Mouse (Mus musculus): ENCODE results near the gene Gm8127. TPM values are rescaled to one million over a fixed set of nuclear protein-coding genes. Genes with fewer than 3 reads are reported as not detected.
"Not testable (repeated sequence)": the region's sequence is repeated elsewhere in the genome, so short reads cannot be mapped to it uniquely, and the experiment has no call there.

The Gm8127 gene
- not detected for total RNA-seq (2021)
- long read RNA-seq: 0 reads

GRCm38 (mm10) chr14:43293503-43293902 is at the start of gene Gm8127:
TSS of gene Gm8127 (minus strand) at chr14:43293832.
- not testable (repeated sequence) for DNase-seq (ENCODE audit: low spot score in 2 of 2)

GRCm38 (mm10) chr14:43337646-43338045 is 44.0 kb upstream of the Gm8127 start:
- not testable (repeated sequence) for DNase-seq (ENCODE audit: low spot score in 2 of 2)

GRCm38 (mm10) chr14:43331362-43331880 is 37.8 kb upstream of the Gm8127 start:
- DNase-seq (ENCODE audit: low spot score in 2 of 2): not testable (repeated sequence)

GRCm38 (mm10) chr14:43328603-43329002 is 35.0 kb upstream of the Gm8127 start:
- not testable (repeated sequence) for DNase-seq (ENCODE audit: low spot score in 2 of 2)

GRCm38 (mm10) chr14:43319516-43319915 is 25.9 kb upstream of the Gm8127 start:
- not testable (repeated sequence) for DNase-seq (ENCODE audit: low spot score in 2 of 2)

- peak in 1 of 2 experiments; percentile 22 for DNase-seq (ENCODE audit: low spot score in 2 of 2)
Observed at GRCm38 (mm10) chr14:43278681-43279080, 15.0 kb downstream of the Gm8127 start.

GRCm38 (mm10) chr14:43278146-43278545 is 15.5 kb downstream of the Gm8127 start:
- peak in 1 of 2 experiments; percentile 17 for DNase-seq (ENCODE audit: low spot score in 2 of 2)

- DNase-seq (ENCODE audit: low spot score in 2 of 2): not testable (repeated sequence)
Observed at GRCm38 (mm10) chr14:43277468-43277867, 16.2 kb downstream of the Gm8127 start.

- DNase-seq (ENCODE audit: low spot score in 2 of 2): not testable (repeated sequence)
Observed at GRCm38 (mm10) chr14:43275752-43276151, 17.9 kb downstream of the Gm8127 start.

- peak in 1 of 2 experiments; percentile 36 for DNase-seq (ENCODE audit: low spot score in 2 of 2)
Observed at GRCm38 (mm10) chr14:43274986-43275511, 18.6 kb downstream of the Gm8127 start, which contains the start of gene Gm9732. TSS of gene Gm9732 (plus strand) at chr14:43275036.

GRCm38 (mm10) chr14:43273161-43273560 is 20.5 kb downstream of the Gm8127 start:
- DNase-seq (ENCODE audit: low spot score in 2 of 2): peak in 1 of 2 experiments; percentile 16

GRCm38 (mm10) chr14:43269211-43269610 is 24.4 kb downstream of the Gm8127 start:
- DNase-seq (ENCODE audit: low spot score in 2 of 2): not testable (repeated sequence)

- peak in 1 of 2 experiments; percentile 14 for DNase-seq (ENCODE audit: low spot score in 2 of 2)
Observed at GRCm38 (mm10) chr14:43268521-43269084, 25.0 kb downstream of the Gm8127 start.

- not testable (repeated sequence) for DNase-seq (ENCODE audit: low spot score in 2 of 2)
Observed at GRCm38 (mm10) chr14:43263421-43263820, 30.2 kb downstream of the Gm8127 start.

GRCm38 (mm10) chr14:43258349-43258748 is 35.3 kb downstream of the Gm8127 start, which contains the start of gene Gm8126:
TSS of gene Gm8126 (plus strand) at chr14:43258649.
- DNase-seq (ENCODE audit: low spot score in 2 of 2): not testable (repeated sequence)

- not testable (repeated sequence) for DNase-seq (ENCODE audit: low spot score in 2 of 2)
Observed at GRCm38 (mm10) chr14:43256511-43256910, 37.1 kb downstream of the Gm8127 start.

- DNase-seq (ENCODE audit: low spot score in 2 of 2): not testable (repeated sequence)
Observed at GRCm38 (mm10) chr14:43250549-43251253, 42.9 kb downstream of the Gm8127 start.

- DNase-seq (ENCODE audit: low spot score in 2 of 2): peak in 1 of 2 experiments; percentile 21
Observed at GRCm38 (mm10) chr14:43249611-43250170, 43.9 kb downstream of the Gm8127 start.
